Mouse (Mus musculus): ENCODE results near the gene F2rl1.

DNA sequence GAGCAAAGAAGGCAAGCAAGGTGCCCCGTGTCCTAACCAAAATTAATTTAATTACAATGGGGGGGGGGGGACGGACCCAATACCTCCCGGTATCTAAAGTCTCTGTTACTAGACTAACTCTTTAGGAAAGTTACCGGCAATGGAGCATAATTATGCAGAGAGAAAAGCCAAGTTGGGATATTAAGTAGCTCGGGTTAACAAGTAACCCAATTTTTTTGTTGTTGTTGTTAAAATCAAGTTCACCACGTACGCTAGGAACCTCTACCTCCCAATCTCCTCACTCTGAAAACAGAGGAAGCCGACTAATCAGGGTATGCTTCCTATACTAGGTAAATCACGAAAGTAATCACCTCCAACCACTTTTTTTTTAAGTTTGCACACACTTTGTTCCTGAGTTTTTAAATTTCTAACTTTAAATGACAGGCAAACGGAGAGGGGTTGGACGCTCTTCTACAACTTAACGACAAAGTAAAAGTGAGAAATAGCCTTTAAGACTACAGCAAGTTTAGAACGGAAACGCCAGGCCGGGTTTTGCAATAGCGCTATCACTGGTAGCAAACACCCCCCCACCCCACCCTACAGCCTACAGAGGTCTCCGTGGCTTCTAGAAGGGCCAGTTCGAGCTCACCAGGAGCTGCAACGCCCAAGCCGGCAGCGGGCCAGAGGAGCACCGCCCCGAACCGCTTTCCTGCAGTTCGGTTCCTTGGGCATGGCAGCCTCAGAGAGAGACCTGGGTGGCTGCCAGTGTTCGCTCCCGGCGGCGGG lies 1.2 kb downstream of the F2rl1 start:
- no peak for TF ChIP-seq CTCF (IDR thresholded peaks at IDR 0.05; ENCODE audit: extremely low read depth, insufficient read depth, low read length)
- TF ChIP-seq POLR2A (IDR thresholded peaks at IDR 0.05; ENCODE audit: extremely low read depth, insufficient read depth, low read length): no peak
